Mouse (Mus musculus): ENCODE measurements around the gene Rsph6a. TPM values are rescaled to one million over a fixed set of nuclear protein-coding genes. Genes with fewer than 3 reads are reported as not detected.

Gene Rsph6a
- polyA plus RNA-seq, 1 experiment from 2014 or later = not detected

DNA sequence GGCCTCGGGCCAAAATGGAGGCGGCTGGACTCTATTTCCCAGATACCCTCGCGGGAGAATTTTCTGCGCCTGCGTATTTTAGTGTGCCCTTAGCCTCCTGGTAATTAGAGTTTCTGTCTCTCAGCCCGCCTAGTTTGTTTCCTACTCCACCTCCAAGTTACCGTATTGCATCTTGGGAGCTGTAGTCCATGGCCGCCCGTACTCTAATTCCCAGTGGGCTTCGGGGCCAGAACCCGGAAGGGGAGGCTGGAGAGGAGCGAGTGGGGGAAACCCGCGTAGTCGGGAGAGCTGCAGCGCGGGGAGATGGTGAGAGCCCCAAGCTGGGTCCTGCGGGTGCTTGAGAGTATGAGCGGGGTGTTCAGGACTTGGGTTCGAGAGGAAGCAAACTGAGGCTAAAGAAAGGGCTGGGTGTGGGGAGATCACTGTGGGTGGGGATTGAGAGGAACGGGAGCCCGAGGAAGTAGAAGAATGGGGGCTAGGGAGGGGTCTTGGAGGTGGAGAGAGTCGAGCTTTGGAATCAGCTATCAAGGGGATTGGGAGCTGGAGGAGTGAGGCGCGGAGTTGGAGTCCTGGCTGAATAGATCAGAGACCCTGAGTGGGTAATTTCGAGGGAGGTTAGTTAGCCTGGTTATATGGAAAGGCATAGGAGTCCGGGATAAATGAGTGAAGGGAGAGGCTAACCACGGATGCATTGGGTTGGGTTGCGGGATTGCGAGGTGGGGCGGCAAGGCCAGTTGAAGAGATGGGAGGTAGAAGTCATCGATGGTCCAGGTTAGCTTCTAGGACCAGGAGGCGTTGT lies 65.3 kb downstream of the Rsph6a start, which contains the start of gene Fbxo46:
Gene Fbxo46, plus strand, starts transcription at position 229 of the 799 bp plus-strand sequence.
- H3K27me3 ChIP-seq = peaks cover 12% of the 10 kb centered on the region; the same call in 1 of the 2 replicates
- peak within 1 kb of the TSS; percentile 19; the same call in 1 of the 2 replicates for H3K27ac ChIP-seq

DNA sequence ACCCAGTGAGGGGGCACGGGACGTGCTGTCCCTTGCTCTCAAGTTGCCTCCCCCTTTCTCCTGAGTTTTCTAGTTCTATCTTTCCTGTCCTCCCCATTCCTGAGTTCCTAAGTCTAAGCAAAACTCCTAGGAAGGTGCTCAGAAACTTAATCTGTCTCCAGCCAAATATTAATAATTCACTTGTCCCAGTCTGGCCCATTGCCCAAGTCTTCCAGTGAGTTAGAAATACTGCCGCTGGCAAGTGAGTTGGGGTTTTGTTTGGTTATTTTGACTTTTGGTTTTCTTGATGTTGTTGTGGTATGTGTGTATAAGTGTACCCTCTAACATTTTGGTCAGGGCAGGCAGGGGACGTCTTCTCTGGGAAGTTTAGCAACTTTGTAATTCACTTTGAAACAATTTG lies 67.2 kb downstream of the Rsph6a start:
- ATAC-seq (ENCODE audit: low FRiP score) = no peak
- H3K27me3 ChIP-seq = peaks cover 12% of the 10 kb centered on the region; the same call in 1 of the 2 replicates
- no peak overlapping the region for H3K4me2 ChIP-seq (replicated peaks)
- 87% methylated on average over 4 of the region's 4 CpGs for WGBS
- peaks cover 17% of the 10 kb centered on the region for H3K4me1 ChIP-seq
- no peak overlapping the region for H3K9ac ChIP-seq
- H3K4me3 ChIP-seq = no peak overlapping the region
- H3K27ac ChIP-seq = no peak overlapping the region
- peaks cover 8% of the 10 kb centered on the region; the same call in 1 of the 2 replicates for H3K9me3 ChIP-seq (replicated peaks)
- H3K36me3 ChIP-seq = no peaks in the 10 kb centered on the region

More for the DNA sequence above, 65.3 kb downstream of the Rsph6a start, which contains the start of gene Fbxo46:
- Histone ChIP-seq H3K4me1 (peaks cover 17% of the 10 kb centered on the region), H3K36me3 (no peaks in the 10 kb centered on the region), H3K9me3 (replicated peaks) (peaks cover 8% of the 10 kb centered on the region; the same call in 1 of the 2 replicates), H3K9ac (peak within 1 kb of the TSS; percentile 64), H3K4me2 (replicated peaks) (peak within 1 kb of the TSS; percentile 73), H3K4me3 (peak within 1 kb of the TSS; percentile 47)
- WGBS = 3% methylated on average over 34 of the region's 34 CpGs
- peak; percentile 97 for ATAC-seq (ENCODE audit: low FRiP score)

Small RNA genes lying within 50 kb of the gene (microRNA-seq; reads per million reads assigned to microRNA genes)
- not detected for gene Mir3100

Other genes starting within 250 kb of the Rsph6a start
- not detected in 2 replicates for gene Psg17, start 233.1 kb upstream of the Rsph6a start, polyA plus RNA-seq (2016; fragmentation: Nextera tagmentation; extraction: Ambion mirVana)
- gene Mill2, start 214.7 kb upstream of the Rsph6a start, polyA plus RNA-seq (2016; fragmentation: Nextera tagmentation; extraction: Ambion mirVana) = 0.27 and 0.45 TPM in 2 replicates
- gene Pglyrp1, start 183.4 kb upstream of the Rsph6a start, polyA plus RNA-seq (2016; fragmentation: Nextera tagmentation; extraction: Ambion mirVana) = 2.9 and 3.8 TPM in 2 replicates
- gene Ccdc61, start 144.3 kb upstream of the Rsph6a start, polyA plus RNA-seq (2016; fragmentation: Nextera tagmentation; extraction: Ambion mirVana) = 28.8 and 31.9 TPM in 2 replicates
- 11.2 and 12.5 TPM in 2 replicates for gene Nova2, start 128.8 kb upstream of the Rsph6a start, polyA plus RNA-seq (2016; fragmentation: Nextera tagmentation; extraction: Ambion mirVana)
- 0.29 and 0.37 TPM in 2 replicates for gene Nanos2, start 67.3 kb upstream of the Rsph6a start, polyA plus RNA-seq (2016; fragmentation: Nextera tagmentation; extraction: Ambion mirVana)
- gene Mypop, start 63.4 kb upstream of the Rsph6a start, polyA plus RNA-seq (2016; fragmentation: Nextera tagmentation; extraction: Ambion mirVana) = 6.8 and 6.9 TPM in 2 replicates
- gene Irf2bp1, start 50.6 kb upstream of the Rsph6a start, polyA plus RNA-seq (2016; fragmentation: Nextera tagmentation; extraction: Ambion mirVana) = 44.0 and 47.4 TPM in 2 replicates
- gene Foxa3, start 31.2 kb upstream of the Rsph6a start, polyA plus RNA-seq (2016; fragmentation: Nextera tagmentation; extraction: Ambion mirVana) = 0.10 and 0.73 TPM in 2 replicates
- gene Sympk, start 30.3 kb upstream of the Rsph6a start, polyA plus RNA-seq (2016; fragmentation: Nextera tagmentation; extraction: Ambion mirVana) = 47.0 and 50.8 TPM in 2 replicates
- 20.1 and 23.6 TPM in 2 replicates for gene Dmwd, start 21.5 kb downstream of the Rsph6a start, polyA plus RNA-seq (2016; fragmentation: Nextera tagmentation; extraction: Ambion mirVana)
- gene Dmpk, start 29.2 kb downstream of the Rsph6a start, polyA plus RNA-seq (2016; fragmentation: Nextera tagmentation; extraction: Ambion mirVana) = 13.4 and 14.6 TPM in 2 replicates
- gene Six5, start 39.9 kb downstream of the Rsph6a start, polyA plus RNA-seq (2016; fragmentation: Nextera tagmentation; extraction: Ambion mirVana) = 9.1 and 9.7 TPM in 2 replicates
- 1.8 TPM in 2 replicates for gene Gm4969, start 63.7 kb downstream of the Rsph6a start, polyA plus RNA-seq (2016; fragmentation: Nextera tagmentation; extraction: Ambion mirVana)
- gene Fbxo46, start 65.2 kb downstream of the Rsph6a start, polyA plus RNA-seq (2016; fragmentation: Nextera tagmentation; extraction: Ambion mirVana) = 20.9 TPM in 2 replicates
- 21.2 and 22.8 TPM in 2 replicates for gene Qpctl, start 94.6 kb downstream of the Rsph6a start, polyA plus RNA-seq (2016; fragmentation: Nextera tagmentation; extraction: Ambion mirVana)
- 118 and 122 TPM in 2 replicates for gene Snrpd2, start 95.0 kb downstream of the Rsph6a start, polyA plus RNA-seq (2016; fragmentation: Nextera tagmentation; extraction: Ambion mirVana)
- gene Gipr, start 111.4 kb downstream of the Rsph6a start, polyA plus RNA-seq (2016; fragmentation: Nextera tagmentation; extraction: Ambion mirVana) = 1.4 and 2.0 TPM in 2 replicates
- gene Eml2, start 121.7 kb downstream of the Rsph6a start, polyA plus RNA-seq (2016; fragmentation: Nextera tagmentation; extraction: Ambion mirVana) = 6.1 and 7.2 TPM in 2 replicates
- gene Gpr4, start 157.8 kb downstream of the Rsph6a start, polyA plus RNA-seq (2016; fragmentation: Nextera tagmentation; extraction: Ambion mirVana) = 2.2 and 2.4 TPM in 2 replicates
- gene Opa3, start 173.6 kb downstream of the Rsph6a start, polyA plus RNA-seq (2016; fragmentation: Nextera tagmentation; extraction: Ambion mirVana) = 41.1 and 41.7 TPM in 2 replicates
- gene Vasp, start 217.1 kb downstream of the Rsph6a start, polyA plus RNA-seq (2016; fragmentation: Nextera tagmentation; extraction: Ambion mirVana) = 52.7 and 60.3 TPM in 2 replicates
- 0.17 TPM in 1 of 2 replicates, not detected in the other for gene Ppm1n, start 225.4 kb downstream of the Rsph6a start, polyA plus RNA-seq (2016; fragmentation: Nextera tagmentation; extraction: Ambion mirVana)
- gene Rtn2, start 227.9 kb downstream of the Rsph6a start, polyA plus RNA-seq (2016; fragmentation: Nextera tagmentation; extraction: Ambion mirVana) = 67.8 and 68.0 TPM in 2 replicates

Measured in hindbrain, embryonic 12.5 days (tissue).